Mouse (Mus musculus) megakaryocyte-erythroid progenitor cell, adult 5-6 weeks (primary cell): ENCODE data around the gene Trex2. TPM values are rescaled to one million over a fixed set of nuclear protein-coding genes. Genes with fewer than 3 reads are reported as not detected.
A peak's percentile ranks its signal among the peaks of the same experiment; 100 is the strongest.
"Not testable (repeated sequence)": the region's sequence is repeated elsewhere in the genome, so short reads cannot be mapped to it uniquely, and the experiment has no call there.

Experiments used
- ATAC-seq: replicated peaks from 2 replicates; pipeline ENCODE4 v1.8.0; 2016; ENCODE audit warnings: mild to moderate bottlenecking, inconsistent platforms; ENCODE audit not compliant: severe bottlenecking, poor library complexity, low FRiP score, low TSS enrichment
- total RNA-seq, 2 experiments: library from RNA; stranded (forward) in 1 of 2; stranded (reverse) in 1 of 2; fragments of 200-1000, 215-1000 nt in 1 of 2; fragments of >200 nt in 1 of 2; fragmentation: Nextera tagmentation in 1 of 2; gene quantifications; 2 replicates each; pipeline ENCODE4 v1.2.3; 2014 to 2017

Gene Trex2
- total RNA-seq, 2 experiments from 2014 or later = not detected

GRCm38 (mm10) chrX:73451949-73452348 is 16.8 kb upstream of the Trex2 start:
- ATAC-seq = no peak

DNA sequence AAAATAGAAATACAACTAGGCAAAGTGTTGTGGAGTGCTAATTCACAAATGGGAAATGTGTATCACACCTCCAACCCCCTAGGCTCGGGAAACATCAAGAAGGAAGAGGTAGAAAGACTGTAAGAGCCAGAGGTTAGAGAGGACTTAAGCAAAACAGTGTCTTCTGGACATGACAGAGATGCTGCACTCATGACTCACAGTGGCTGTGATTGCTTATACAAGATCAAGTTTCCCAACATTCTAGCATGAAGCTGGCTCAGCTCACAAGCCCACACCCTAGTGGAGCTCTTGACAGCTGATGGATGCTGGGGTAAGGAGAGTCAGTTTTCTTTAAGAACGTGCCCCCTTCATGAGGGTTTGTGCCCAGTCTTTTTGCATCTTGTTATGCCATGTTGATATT is 6.3 kb upstream of the Trex2 start:
- ATAC-seq = no peak

- no peak for ATAC-seq
Observed at GRCm38 (mm10) chrX:73432850-73433249, 2.3 kb downstream of the Trex2 start.

DNA sequence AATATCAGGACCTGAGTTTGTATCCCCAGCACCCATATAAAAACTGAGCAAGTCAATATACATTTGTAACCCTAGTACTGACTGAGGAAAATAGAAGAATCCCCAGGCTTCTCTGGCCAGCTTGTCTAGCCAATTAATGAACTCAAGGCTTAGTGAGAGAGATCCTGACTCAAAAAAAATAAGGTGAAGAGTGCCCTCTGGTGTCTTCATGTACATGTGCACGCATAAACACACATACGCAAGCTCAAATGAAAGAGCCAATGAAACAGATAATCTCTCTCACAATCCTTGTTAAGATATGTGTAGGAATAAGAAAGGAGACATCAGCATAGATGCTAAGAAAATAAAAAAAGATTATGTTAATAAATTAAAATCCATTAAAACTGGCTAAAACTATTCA is 5.1 kb downstream of the Trex2 start:
- peak; percentile 47; the same call in 1 of the 2 replicates for ATAC-seq

- no peak for ATAC-seq
Observed at GRCm38 (mm10) chrX:73412767-73413166, 22.4 kb downstream of the Trex2 start.

GRCm38 (mm10) chrX:73410880-73411517 is 24.1 kb downstream of the Trex2 start, which contains the start of gene Zfp92:
TSS of gene Zfp92 (plus strand) at chrX:73411096.
- ATAC-seq = 0 out of 2 replicates have a peak, but pooled peaks have one; percentile 30

DNA sequence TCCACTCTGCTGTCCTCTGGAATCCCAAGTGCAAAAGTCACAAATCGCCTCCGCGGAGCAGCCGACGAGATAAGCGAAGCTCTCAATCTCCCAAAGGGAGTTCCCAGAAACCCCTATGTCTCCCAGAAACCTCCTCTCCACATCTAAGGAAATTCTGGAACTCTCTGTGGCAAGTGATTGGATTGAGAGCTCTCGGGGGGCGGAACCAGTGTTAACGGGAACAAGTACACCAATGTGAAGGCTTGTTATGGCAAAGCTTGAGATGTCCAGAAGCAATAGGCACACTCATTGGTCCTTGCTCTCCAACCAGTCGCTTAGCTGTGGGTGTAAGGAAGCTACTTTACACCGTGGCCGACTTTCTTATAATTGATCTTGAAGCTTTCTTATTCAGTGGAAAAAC is 33.5 kb downstream of the Trex2 start:
- ATAC-seq = no peak

DNA sequence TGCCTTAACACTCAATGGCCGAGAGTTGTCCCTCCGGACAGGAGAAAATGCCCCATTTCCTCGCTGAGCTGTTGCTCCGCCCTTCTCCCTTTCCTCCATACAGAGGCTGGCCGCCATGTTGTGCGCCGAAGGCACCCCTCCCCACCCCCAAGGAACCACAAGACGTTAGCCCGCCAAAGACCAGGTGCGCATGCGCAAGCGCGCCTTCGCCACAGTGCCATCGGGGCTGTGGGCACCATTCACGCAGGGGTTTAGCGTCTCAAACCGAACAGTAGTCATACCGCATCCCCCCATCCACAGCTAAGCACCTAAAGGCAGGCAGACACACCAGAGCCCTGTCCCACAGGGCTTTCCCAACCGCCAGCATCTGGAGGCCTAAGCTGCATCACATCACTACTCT is 34.2 kb downstream of the Trex2 start:
- no peak for ATAC-seq

- not testable (repeated sequence) for ATAC-seq
Observed at GRCm38 (mm10) chrX:73398636-73399035, 36.5 kb downstream of the Trex2 start, which contains the start of gene Gm18336. TSS of gene Gm18336 (minus strand) at chrX:73398736.

GRCm38 (mm10) chrX:73396446-73396845 is 38.7 kb downstream of the Trex2 start:
- no peak for ATAC-seq

DNA sequence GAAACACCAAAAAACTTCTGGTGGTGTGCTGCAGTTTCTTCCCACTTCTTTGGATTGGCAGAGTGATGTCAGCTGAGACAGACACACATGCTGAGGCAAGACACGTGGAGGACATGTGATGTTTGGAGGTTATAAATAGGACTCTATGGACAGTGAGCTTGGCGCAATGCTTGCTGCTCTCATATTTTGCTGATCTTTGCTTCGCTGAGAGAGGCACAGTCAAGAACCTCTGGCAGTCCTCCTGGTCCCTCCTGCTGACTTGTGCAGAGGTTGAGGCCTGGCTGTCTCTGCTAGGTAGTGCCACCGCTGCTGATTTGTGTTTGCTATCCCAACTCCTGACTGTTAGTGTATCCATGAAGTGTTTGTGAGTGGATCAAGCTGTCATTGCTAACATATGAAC is 43.7 kb downstream of the Trex2 start:
- ATAC-seq = no peak

- ATAC-seq = no peak
Observed at GRCm38 (mm10) chrX:73384924-73385323, 50.2 kb downstream of the Trex2 start.

DNA sequence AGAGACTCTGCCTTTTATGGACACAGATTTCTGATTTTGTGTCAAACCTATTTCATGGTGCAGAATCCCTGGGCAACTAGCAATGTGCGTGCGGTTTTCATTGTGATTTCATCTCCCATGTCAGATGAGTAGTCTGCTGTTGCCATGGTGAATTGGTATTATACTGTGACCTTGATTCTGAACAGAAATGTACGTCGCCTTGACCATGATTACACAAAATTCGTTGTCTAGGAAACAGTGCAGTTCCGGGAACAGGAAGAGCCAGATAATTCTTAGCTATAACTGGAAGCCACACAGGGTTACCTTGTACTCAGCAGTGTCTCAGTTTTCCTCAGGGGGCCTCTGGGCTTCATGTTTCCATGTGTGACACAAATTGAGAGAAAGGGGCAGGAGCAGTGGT is 50.7 kb downstream of the Trex2 start:
- ATAC-seq = no peak

Other genes with a start within 250 kb of the Trex2 start
- gene Xlr3b, start 243.1 kb downstream of the Trex2 start, total RNA-seq (2014; fragmentation: Nextera tagmentation) = 4.8 and 10.8 TPM in 2 replicates
- gene Xlr3b, start 243.1 kb downstream of the Trex2 start, total RNA-seq (2017) = 4.2 and 4.4 TPM in 2 replicates
- 41.2 TPM in 2 replicates for gene Xlr4b, start 221.0 kb downstream of the Trex2 start, total RNA-seq (2014; fragmentation: Nextera tagmentation)
- gene Xlr4b, start 221.0 kb downstream of the Trex2 start, total RNA-seq (2017) = 23.1 and 29.2 TPM in 2 replicates
- gene F8a, start 207.1 kb downstream of the Trex2 start, total RNA-seq (2014; fragmentation: Nextera tagmentation) = 2.6 and 2.8 TPM in 2 replicates
- gene F8a, start 207.1 kb downstream of the Trex2 start, total RNA-seq (2017) = 2.4 and 2.6 TPM in 2 replicates
- 5.5 and 10.5 TPM in 2 replicates for gene Xlr4c, start 192.2 kb downstream of the Trex2 start, total RNA-seq (2014; fragmentation: Nextera tagmentation)
- gene Xlr4c, start 192.2 kb downstream of the Trex2 start, total RNA-seq (2017) = 24.6 and 34.2 TPM in 2 replicates
- gene Xlr3c, start 170.0 kb downstream of the Trex2 start, total RNA-seq (2014; fragmentation: Nextera tagmentation) = not detected in 2 replicates
- gene Xlr3c, start 170.0 kb downstream of the Trex2 start, total RNA-seq (2017) = 0.69 TPM in 1 of 2 replicates, not detected in the other
- gene Xlr5a, start 142.4 kb downstream of the Trex2 start, total RNA-seq (2014; fragmentation: Nextera tagmentation) = not detected in 2 replicates
- not detected in 2 replicates for gene Xlr5a, start 142.4 kb downstream of the Trex2 start, total RNA-seq (2017)
- not detected in 2 replicates for gene Xlr5c, start 142.4 kb downstream of the Trex2 start, total RNA-seq (2014; fragmentation: Nextera tagmentation)
- not detected in 2 replicates for gene Xlr5c, start 142.4 kb downstream of the Trex2 start, total RNA-seq (2017)
- not detected in 2 replicates for gene Gm45015, start 98.5 kb downstream of the Trex2 start, total RNA-seq (2014; fragmentation: Nextera tagmentation)
- gene Gm45015, start 98.5 kb downstream of the Trex2 start, total RNA-seq (2017) = not detected in 2 replicates
- gene Zfp275, start 92.7 kb downstream of the Trex2 start, total RNA-seq (2014; fragmentation: Nextera tagmentation) = 3.1 and 6.7 TPM in 2 replicates
- 1.8 and 2.5 TPM in 2 replicates for gene Zfp275, start 92.7 kb downstream of the Trex2 start, total RNA-seq (2017)
- gene Gm18336, start 36.6 kb downstream of the Trex2 start, total RNA-seq (2014; fragmentation: Nextera tagmentation) = not detected in 2 replicates
- gene Gm18336, start 36.6 kb downstream of the Trex2 start, total RNA-seq (2017) = not detected in 2 replicates
- gene Zfp92, start 24.2 kb downstream of the Trex2 start, total RNA-seq (2014; fragmentation: Nextera tagmentation) = 0.04 TPM in 1 of 2 replicates, not detected in the other
- not detected in 2 replicates for gene Zfp92, start 24.2 kb downstream of the Trex2 start, total RNA-seq (2017)
- gene Haus7, start 23.7 kb upstream of the Trex2 start, total RNA-seq (2014; fragmentation: Nextera tagmentation) = 37.5 and 56.0 TPM in 2 replicates
- gene Haus7, start 23.7 kb upstream of the Trex2 start, total RNA-seq (2017) = 81.1 and 85.6 TPM in 2 replicates
- gene Bgn, start 48.3 kb upstream of the Trex2 start, total RNA-seq (2014; fragmentation: Nextera tagmentation) = 5.3 TPM in 1 of 2 replicates, not detected in the other
- 0.50 and 2.4 TPM in 2 replicates for gene Bgn, start 48.3 kb upstream of the Trex2 start, total RNA-seq (2017)
- gene Atp2b3, start 67.7 kb upstream of the Trex2 start, total RNA-seq (2014; fragmentation: Nextera tagmentation) = not detected in 2 replicates
- not detected in 2 replicates for gene Atp2b3, start 67.7 kb upstream of the Trex2 start, total RNA-seq (2017)
- gene Dusp9, start 204.1 kb upstream of the Trex2 start, total RNA-seq (2014; fragmentation: Nextera tagmentation) = 1.5 TPM in 1 of 2 replicates, not detected in the other
- gene Dusp9, start 204.1 kb upstream of the Trex2 start, total RNA-seq (2017) = 0.38 and 0.61 TPM in 2 replicates
- 2.7 TPM in 1 of 2 replicates, not detected in the other for gene Pnck, start 224.8 kb upstream of the Trex2 start, total RNA-seq (2014; fragmentation: Nextera tagmentation)
- not detected in 2 replicates for gene Pnck, start 224.8 kb upstream of the Trex2 start, total RNA-seq (2017)
- gene Slc6a8, start 237.8 kb upstream of the Trex2 start, total RNA-seq (2014; fragmentation: Nextera tagmentation) = 2.0 TPM in 1 of 2 replicates, not detected in the other
- gene Slc6a8, start 237.8 kb upstream of the Trex2 start, total RNA-seq (2017) = 0.34 TPM in 1 of 2 replicates, not detected in the other